Mouse (Mus musculus): Measurements from ENCODE around the gene Rpl6.

Gene Rpl6

DNA sequence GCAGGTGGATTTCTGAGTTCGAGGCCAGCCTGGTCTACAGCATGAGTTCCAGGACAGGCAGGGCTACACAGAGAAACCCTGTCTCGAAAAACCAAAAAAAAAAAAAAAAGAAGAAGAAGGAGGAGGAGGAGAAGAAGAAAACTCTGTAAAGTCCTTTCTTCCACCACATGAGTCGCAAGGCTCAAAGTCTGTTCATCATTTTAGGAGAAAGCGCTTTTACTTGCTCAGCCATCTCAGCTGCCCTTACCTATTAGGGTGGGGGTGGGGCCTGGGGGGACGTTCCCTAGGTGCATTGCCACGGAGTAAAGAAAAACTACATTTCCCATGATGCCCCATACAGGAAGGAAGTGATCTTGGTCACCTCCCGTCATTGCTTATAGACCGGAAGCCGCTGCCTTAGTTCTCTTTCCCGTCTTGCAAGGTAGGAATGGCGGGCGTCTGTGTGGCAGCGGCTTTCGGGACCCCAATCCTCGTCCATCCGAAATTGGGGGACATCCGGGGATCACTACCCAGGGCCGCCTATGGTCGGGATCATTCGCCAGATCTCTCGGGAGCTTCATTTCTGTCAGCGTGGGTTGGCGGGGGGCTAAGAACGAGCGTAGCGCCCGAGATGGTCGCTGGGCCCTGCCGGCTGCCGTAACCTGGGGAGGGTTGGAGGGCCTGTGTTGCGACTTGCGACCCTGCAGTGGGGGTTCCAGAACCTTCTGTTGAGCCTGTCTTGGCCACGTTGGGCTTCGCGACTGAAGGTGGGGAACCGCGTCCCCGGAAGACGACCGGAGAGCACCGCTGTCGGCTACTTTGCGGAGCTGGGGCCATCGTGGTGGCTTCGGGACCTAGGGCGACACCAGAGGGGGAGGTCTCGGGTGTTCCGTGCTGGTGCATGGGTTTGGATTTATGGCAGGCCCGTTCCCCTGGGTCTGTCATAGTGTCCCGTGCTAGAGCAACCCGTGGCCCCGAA, at the start of gene Rpl6:
Rpl6 (plus strand) TSS at position 350 of the 958 bp plus-strand sequence.
- DNase-seq (ENCODE audit: low read depth, low spot score): peak; percentile 96

DNA sequence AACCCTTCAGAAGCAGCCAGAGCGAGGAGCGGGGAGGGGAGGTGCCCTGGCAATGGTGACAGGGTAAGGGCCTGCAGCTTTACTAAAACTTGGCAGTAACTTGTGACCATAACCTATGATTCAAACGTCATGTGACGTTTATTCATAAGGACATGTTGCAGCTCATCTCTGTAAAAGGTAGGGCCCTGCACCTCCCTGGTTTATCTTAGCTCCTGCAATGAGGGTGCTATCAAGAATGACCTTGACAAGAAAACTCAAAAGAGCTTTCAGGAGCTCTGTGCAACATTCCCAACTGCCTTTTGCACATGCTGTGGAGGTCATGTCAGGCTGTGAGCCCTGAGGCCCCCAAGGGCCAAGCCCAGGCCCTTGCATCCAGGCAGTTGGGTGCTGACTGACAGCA, 48.2 kb upstream of the Rpl6 start:
- DNase-seq (ENCODE audit: low read depth, low spot score): no peak

DNA sequence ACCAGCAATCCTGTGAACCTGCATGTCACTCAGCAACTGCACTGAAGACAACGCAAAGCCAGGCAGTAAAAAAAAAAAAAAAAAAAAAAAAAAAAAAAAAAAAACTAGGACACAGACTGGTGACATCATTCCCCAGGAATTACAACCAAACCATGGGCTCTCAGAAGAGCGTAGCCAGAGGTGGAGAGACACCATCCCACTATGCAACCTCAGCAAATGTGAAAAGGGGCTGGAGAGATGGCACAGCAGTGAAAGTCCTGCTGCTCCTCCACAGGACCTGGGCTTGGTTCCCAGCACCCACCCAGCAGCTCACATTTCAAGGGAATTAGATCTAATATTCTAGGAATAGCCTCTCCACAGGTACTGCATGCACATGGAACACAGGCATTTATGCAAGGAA, 47.3 kb upstream of the Rpl6 start:
- DNase-seq (ENCODE audit: low read depth, low spot score): peak; percentile 81

DNA sequence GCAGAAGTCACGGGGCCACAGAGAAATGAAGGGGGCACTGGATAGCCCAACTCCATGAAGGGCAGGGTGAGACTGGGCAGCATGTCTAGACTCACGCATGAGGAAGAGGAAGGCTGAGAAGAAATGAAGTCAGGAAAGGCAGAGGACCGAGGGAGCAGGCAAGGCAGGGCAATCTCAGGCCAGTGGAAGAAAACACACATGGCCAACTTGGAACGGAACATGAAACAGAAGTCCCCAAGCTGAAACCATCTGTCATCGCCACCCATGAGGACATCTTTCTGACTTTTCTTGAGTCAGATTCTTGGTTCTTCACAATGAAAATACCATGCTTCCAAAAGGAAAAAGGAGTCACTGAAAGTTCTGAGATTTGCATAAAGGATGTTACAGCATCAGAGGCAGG, 46.8 kb upstream of the Rpl6 start:
- no peak for DNase-seq (ENCODE audit: low read depth, low spot score)

DNA sequence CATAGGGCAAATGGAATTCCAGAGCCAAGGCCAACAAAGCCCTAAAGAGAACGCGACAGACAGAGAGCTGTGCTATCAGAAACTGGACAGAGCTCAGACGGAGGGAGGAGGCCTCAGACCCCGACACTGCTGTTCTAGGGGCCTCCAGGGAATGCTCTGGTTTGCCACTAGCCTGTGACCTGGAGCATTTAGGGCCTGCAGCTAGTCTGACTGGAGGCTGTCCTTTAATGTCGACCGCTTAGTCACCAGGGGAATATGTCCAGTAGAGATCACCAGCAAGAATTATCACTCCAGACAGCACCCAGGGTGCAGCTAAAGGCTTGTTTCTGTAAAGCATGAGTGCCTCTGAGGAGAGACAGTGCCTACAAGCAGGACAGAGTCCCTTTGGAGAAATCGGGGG, 45.3 kb upstream of the Rpl6 start:
- no peak for DNase-seq (ENCODE audit: low read depth, low spot score)

DNA sequence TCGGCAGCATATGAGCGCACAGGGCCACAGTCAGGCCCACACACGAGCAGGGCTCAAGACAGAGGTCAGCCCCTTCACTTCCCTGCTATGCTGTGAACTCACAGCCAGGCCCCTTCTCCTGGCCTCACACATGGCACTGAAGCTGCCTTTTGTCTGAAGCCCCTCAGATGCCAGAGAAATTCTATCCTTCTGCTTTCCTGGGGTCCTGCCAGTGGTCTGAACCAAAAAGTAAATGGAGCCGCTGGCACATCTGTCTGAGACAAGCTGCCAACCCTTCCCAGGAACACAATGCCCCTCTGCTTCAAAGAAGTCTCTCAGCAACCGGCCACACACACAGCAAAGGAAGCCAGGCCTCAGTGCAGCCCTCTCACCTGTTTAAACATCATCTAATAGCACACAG, 42.0 kb upstream of the Rpl6 start:
- no peak for DNase-seq (ENCODE audit: low read depth, low spot score)

DNA sequence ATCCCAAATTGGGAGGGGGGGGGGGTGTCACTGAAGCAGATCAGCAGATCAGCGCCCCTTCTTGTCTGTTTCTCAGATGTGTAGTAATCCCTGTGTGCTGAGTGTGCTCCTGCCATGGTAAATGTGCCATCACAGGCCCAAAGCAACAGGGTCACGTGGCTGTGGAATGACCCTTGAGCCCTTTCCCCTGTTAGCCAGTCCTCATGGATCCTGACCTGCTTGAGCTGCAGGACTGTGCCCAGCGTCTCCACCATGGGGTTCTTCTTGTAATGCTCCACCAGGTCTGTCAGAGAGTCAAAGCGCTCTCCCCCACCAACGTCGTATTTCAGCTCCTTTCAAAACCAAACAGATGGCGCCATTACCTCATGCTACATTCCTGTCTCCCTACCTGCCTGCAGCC, 41.4 kb upstream of the Rpl6 start:
- no peak for DNase-seq (ENCODE audit: low read depth, low spot score)

DNA sequence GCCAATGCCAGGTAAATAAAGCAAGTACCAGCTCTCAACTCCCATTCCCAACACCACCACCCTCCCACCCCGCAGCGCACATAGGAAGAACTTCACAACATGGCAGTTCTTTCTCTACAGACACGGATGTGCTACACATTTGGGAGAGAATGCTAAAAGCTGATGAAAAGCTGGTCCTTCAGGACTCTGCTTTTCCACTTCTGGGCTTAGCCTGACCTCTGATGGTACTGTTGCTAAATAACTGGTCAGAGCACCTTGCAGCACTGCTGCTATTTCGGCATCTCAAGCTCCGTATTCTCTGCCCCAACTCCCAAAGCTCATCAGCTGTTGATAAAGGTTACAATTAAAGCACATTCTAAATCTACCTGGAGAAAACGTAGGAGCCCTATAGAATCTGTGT, 37.4 kb upstream of the Rpl6 start:
- DNase-seq (ENCODE audit: low read depth, low spot score): no peak

DNA sequence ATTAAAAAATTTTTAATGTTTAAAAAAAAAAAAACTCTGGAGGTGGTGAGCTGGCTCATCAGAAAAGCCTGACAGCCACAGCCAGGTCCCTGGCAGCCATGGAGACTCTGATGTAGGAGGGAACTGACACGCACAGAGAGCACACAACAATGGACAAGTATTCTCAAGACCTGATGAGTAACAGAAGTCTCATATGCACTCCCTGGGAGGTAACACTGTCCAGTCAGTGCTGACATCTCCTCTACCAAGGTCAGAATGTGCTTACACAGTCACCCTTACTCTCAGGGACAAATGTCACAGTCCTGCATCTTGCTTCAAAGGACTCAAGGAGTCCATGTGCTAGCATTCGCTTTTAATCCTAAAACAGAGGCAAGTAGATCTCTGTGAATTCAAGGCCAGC, 34.7 kb upstream of the Rpl6 start:
- DNase-seq (ENCODE audit: low read depth, low spot score): peak; percentile 49

DNA sequence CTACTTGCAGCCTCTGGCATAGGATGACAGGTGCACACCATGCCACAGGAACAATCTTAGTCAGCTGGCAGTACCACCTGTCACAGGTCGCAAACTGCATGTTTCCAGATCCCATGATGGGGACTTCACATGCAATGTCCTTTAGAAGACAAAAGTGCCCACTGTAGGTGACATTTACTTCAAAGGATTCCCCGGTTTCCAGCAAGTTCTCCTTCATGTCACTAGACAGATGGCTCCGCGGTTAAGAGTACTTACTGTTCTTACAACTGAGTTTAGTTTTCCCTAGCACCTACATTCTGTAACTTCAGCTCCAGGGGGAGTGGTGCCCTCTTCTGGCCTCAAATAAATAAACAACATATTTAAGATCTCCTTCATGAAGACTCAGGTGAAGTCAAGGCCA, 31.4 kb upstream of the Rpl6 start:
- DNase-seq (ENCODE audit: low read depth, low spot score): no peak

DNA sequence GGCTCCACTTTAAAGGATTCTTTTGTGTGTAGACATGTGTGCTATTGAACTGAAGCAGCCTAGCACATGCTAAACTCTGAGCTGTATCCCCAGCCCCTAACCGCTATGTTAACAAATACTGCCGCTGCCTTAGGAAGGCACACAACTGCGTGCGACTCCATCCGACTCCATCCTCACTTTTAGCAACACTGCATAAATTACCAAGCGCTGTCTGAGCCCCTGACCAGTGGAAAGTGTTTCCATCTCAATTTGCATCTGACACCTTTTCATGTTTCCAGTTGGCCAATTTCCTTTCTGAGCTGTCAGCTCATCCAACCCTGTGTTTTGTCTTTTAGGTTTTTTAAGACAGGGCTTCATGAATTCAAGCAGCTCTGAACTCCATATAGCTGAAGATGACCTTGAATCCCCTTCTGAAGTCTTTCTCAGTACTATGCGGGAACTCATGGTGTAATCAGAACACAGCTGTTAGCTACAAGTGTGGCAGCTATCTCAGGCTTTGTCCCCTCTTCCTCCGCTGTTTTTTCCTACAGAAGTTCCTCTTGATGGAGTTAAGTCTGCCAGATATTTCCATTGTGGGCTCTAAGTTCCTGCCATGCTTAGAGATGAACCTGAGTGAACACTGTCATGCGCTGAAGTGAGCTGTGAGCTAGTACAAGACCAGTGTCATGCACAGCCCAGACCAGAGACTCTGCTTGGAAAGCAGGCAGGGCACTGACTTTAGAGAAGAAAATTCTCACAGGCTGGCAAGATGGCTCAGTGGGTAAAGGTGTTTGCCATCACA, 25.0 kb upstream of the Rpl6 start:
- no peak for DNase-seq (ENCODE audit: low read depth, low spot score)

DNA sequence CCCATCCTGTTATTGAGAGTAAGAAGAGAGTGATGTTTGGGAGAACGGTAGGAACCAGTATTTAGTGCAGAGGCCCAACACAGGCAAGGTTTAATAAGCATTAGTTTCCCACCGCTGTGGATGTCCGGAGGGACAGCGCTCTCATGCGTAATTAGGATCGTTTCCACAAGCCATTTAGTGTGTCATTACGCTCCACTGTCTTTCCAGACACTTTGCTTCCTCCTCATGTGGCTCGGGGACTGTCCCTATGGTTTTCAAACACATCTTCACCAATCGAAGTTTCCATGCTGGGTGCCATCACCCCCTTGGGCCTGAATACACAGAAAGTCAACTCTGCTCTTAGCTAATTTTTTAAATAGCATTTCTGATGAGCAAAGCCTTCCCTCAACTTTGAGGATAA, 21.0 kb upstream of the Rpl6 start:
- no peak for DNase-seq (ENCODE audit: low read depth, low spot score)

DNA sequence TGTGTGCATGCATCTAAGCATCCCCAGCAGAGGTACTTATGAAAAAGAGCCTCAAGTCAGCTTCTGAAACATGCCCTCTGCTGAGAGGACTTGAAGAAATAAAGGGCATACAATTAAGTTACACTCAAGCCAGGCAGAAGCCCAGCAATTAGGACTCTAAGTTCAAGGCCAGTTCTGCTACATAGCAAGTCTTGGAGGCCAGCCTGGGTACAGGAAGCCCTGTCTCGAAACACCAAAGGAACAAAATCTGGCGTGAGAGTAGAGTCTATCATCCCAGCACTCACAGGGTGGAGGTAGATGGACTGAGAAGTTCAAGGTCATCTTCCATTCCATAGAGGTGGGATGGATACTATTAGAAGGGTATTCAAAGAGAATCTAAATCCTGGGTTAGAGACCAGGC, 19.9 kb upstream of the Rpl6 start:
- DNase-seq (ENCODE audit: low read depth, low spot score): no peak

DNA sequence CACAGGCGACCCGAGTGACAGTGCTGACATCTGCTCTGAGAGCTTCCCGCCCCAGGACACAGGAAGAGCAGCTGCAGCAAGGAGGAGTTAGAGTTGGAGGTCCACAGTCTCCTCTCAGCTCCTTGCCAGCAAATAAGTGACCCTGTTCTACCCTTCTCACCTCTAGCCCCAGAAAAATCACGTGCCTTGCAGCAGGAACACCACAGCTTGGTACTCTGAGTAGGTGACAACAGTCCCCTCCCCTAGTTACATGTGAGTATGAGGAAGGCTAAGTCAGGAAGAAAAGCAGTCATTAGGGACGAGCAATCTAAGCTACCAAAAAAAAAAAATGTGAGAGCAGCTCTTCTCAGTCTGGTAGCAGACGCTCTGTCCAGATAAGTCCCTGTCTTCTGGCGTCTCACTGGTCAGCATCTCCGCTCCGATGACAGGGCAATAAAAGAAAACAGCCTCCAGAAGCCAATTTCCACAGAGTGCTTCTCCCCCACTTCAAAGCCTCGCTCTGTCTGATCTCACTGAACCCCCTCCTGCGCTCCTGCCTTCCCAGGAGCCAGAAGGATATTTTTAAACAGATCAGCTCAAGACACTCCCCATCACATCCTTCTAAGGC, 19.2 kb upstream of the Rpl6 start:
- DNase-seq (ENCODE audit: low read depth, low spot score): no peak

DNA sequence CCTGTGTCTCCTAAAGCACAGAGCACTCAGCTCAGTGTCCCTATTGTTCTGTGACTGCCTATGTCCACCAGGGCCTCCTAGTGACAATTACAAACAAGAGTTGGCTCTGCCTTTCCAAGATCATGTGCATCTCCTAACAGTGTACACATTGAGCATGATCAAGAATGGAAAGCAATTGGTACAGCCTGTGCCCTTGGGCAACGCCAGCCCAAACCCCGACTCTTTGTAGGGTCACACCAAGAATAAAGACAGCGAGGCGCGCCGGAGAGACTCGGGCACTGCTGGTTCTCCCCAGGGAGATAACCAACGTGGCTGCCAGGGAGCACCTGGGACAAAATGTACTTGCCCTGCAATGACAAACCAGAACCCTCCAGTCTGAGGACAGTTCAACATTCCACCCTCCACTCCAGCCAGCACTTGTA, 16.7 kb upstream of the Rpl6 start:
- DNase-seq (ENCODE audit: low read depth, low spot score): no peak

DNA sequence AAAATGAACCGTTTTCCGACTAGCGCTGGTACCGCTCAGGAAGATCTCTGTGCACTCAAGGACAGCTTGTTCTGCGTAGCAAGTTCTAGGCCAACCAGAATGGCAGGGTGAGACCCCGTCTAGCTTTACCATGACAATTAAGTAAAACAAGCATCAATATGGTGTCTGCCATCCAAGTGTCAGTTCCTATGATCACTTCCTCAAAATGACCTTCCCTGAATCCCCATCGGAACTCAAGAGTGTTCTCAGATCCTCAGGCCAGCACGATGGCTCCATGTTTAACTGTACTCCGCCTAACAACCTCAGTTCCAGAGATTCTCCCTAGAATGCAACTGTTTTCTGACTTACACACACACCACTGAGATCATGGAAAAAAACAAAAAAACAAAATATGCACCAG, 16.0 kb upstream of the Rpl6 start:
- no peak for DNase-seq (ENCODE audit: low read depth, low spot score)

DNA sequence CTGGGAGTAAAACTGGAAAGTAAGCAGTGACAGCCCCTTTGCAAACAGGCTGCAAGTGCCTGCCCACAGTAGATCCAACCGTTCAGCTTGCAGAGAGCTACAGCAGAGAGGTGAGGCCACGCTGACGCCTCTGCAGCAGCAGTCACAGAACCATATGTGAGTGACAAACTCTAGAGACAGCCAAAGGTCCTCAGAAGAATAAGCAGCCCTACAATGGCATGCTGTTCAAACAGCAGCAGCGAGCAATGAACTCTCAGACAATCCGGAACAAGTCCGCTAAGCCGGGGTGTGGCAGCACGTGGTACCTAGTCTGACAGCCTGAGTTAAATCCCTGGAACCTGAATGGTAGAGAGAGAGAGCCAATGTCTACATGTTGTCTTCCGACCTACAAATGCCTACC, 15.1 kb upstream of the Rpl6 start:
- DNase-seq (ENCODE audit: low read depth, low spot score): no peak

DNA sequence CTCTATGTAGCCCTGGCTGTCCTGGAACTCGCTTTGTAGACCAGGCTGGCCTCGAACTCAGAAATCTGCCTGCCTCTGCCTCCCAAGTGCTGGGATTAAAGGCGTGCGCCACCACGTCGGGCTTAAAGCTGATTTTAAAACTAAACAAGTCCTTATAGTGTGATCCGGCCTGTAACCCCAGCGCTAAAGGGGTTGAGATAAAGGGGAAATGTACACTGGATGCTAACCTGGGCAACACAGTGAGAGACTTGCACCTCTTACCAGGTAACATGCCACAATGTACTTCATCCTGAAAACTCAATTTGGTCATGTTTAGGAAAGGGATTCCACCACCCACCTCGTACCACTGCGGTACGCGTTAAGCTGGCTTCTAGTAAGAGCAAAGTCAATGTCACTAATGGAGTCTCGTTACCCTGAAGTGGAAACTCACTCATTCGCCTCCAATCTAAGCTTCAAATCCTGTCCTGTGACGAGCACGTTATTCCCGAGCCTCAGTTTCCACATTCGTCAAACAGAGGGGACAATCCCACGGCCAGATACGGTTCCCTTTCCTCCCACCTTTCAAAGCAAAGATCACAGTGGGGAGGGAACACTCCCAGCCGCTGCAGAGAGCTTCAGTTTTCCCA, 14.0 kb upstream of the Rpl6 start:
- peak; percentile 32 for DNase-seq (ENCODE audit: low read depth, low spot score)

DNA sequence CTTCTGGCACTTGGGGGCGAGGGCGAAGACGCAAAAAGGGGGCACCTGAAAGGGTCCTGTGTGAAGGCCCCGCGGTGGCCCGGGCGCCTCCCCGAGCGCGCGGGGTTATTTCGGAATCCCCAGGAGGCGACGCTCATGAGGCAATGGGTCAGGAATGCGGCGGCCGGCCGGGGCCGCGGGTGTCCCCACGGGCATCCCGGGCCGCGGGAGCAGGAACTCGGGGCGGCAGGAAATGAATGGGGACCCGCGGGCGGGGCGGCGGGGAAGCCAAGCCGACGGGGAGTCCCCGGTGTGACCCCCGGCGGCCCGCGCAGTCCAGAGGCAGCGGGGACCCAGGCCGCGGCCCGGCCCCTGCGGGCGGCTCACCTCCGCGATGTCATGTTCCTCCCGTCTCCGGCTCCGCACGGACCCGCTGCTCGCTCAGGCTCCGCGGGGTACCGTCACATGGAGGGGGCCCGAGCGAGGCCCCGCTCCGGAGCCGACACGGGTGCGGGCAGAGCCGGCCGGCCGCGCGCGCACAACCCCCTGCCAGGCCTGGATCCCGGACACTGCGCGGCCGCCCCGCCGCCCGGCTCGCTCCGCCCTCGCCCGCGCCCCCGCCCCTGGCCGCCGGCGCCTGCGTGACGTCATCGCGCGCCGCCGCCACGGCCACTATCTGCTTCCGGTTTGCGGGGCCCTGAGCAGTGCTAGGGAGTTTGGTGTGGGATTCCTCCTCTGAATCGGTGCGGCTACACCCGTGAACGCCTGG, 13.3 kb upstream of the Rpl6 start, which contains the start of gene Ptpn11:
Ptpn11 (minus strand) TSS at position 562 of the 748 bp plus-strand sequence.
- DNase-seq (ENCODE audit: low read depth, low spot score): peak; percentile 83

DNA sequence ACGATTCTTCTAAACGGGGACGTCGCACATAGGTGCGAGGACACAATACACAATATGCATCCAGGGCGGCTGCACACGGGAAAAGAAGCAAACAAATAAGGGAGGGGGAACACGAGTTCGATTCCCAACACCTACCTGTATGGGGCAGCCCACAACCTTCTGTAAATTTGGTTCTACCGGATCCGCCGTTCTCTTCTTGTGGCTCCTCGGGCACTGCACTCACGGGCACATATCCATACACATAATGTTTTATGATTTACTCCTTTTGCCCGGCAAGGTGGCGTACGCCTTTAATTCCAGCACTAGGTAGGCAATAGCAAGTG, 12.7 kb upstream of the Rpl6 start:
- no peak for DNase-seq (ENCODE audit: low read depth, low spot score)

DNA sequence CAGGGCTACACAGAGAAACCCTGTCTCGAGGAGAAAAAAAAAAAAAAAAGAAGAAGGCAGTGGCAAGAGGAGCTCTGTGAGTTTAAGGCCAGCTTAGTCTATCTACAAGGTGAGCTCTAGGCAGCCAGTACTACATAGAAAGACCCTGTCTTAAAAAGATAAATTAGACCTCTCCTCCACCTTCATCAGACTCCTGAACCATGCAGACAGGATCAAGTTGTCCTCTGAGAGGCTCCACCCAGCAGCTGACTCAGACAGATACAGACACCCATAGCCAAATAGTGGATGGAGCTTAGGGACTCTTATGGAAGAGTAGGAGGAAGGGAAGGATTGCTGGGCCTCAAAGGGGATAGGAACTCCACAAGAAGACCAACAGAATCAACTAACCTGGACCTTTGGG, 10.1 kb upstream of the Rpl6 start:
- DNase-seq (ENCODE audit: low read depth, low spot score): no peak

Measured in 3T3-L1 (cell line).